In the genomic region with DNA sequence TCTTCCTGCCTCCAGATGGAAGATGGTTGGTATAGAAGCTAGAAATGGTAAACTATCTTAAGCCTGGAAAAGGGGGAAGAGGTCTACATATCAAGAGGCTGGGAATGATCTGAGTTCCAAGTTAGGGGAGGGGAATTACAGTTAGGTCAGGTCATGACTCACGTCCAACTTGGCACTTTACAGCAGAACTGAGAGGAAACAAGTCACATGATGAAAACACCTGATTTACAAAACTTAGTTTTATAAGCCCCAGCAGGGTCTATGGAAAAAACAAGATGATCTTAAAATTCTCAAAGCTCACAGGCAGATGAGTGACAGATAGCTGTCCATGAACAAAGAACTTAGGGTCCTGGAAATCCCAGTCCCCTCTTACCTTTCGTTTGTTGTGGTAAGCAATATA, we compare ENCODE assay signal across 8 mouse cellular contexts. TPM values are rescaled to one million over a fixed set of nuclear protein-coding genes. Genes with fewer than 3 reads are reported as not detected.
A peak's percentile ranks its signal among the peaks of the same experiment; 100 is the strongest.
DNase-seq lines count a peak whose midpoint lies in the region; ATAC-seq and TF ChIP-seq lines count a peak whose summit lies in the region.

No protein-coding gene starts in this region.

- peak overlapping the region; percentile 86 for H3K4me3 ChIP-seq in heart, embryonic 10.5 days
- peak overlapping the region; percentile 95 for H3K4me3 ChIP-seq in C2C12 (ENCODE audit: insufficient read depth, poor library complexity, severe bottlenecking)
- peak overlapping the region; percentile 75 for H3K4me3 ChIP-seq in forebrain, embryonic 15.5 days
- peak overlapping the region; percentile 94 for H3K4me3 ChIP-seq in liver, postnatal 0 days (ENCODE audit: low read depth, low read length)

- H3K9me3 ChIP-seq in heart, embryonic 10.5 days = no peaks in the 10 kb centered on the region
- no peaks in the 10 kb centered on the region for H3K9me3 ChIP-seq in forebrain, embryonic 15.5 days
- H3K9me3 ChIP-seq in liver, postnatal 0 days (ENCODE audit: low read length) = no peaks in the 10 kb centered on the region

- H3K4me1 ChIP-seq in heart, embryonic 10.5 days = peaks cover 28% of the 10 kb centered on the region
- peaks cover 36% of the 10 kb centered on the region for H3K4me1 ChIP-seq in forebrain, embryonic 15.5 days
- H3K4me1 ChIP-seq in liver, postnatal 0 days (ENCODE audit: insufficient read depth) = peaks cover 37% of the 10 kb centered on the region

- no peak overlapping the region for H3ac ChIP-seq in C2C12 (ENCODE audit: control insufficient read depth, insufficient read length, low read depth)

- 0 out of 2 replicates have a peak overlapping the region, but pooled peaks have one; percentile 10 for H3K9ac ChIP-seq in forebrain, embryonic 15.5 days (replicated peaks)
- H3K9ac ChIP-seq in liver, postnatal 0 days (replicated peaks) = peak overlapping the region; percentile 86

- DNase-seq in heart, embryonic 10.5 days (ENCODE audit: low spot score) = no peak
- DNase-seq in heart, postnatal 4 days = no peak
- DNase-seq in liver, postnatal 0 days = no peak
- no peak for DNase-seq in ovary, postnatal 10 days (ENCODE audit: low spot score)
- DNase-seq in cerebellum, adult 9-10 months = no peak
- no peak for DNase-seq in gastrocnemius, adult 8-10 months (ENCODE audit: low spot score in 2 of 2)

- TF ChIP-seq CTCF in C2C12 (IDR thresholded peaks at IDR 0.05; ENCODE audit: control insufficient read depth, insufficient read depth, insufficient read length) = no peak
- no peak for TF ChIP-seq CTCF in liver, postnatal 0 days (IDR thresholded peaks at IDR 0.05; ENCODE audit: low read depth)

- H3K4me2 ChIP-seq in forebrain, embryonic 15.5 days (replicated peaks) = peak overlapping the region; percentile 92
- H3K4me2 ChIP-seq in liver, postnatal 0 days (ENCODE audit: low read depth, low read length) = peak overlapping the region; percentile 97

- peaks cover 22% of the 10 kb centered on the region for H3K79me3 ChIP-seq in C2C12 (ENCODE audit: low read depth)

- H3K79me2 ChIP-seq in C2C12 (ENCODE audit: control insufficient read depth, insufficient read depth) = peaks cover 41% of the 10 kb centered on the region

- ATAC-seq in forebrain, embryonic 15.5 days (replicated peaks) = no peak
- no peak for ATAC-seq in liver, postnatal 0 days

- H3K36me3 ChIP-seq in heart, embryonic 10.5 days = peaks cover 36% of the 10 kb centered on the region
- H3K36me3 ChIP-seq in C2C12 (ENCODE audit: control insufficient read depth, insufficient read depth) = peaks cover 34% of the 10 kb centered on the region
- H3K36me3 ChIP-seq in forebrain, embryonic 15.5 days = peaks cover 31% of the 10 kb centered on the region
- H3K36me3 ChIP-seq in liver, postnatal 0 days (replicated peaks; ENCODE audit: insufficient read depth, low read length) = peaks cover 31% of the 10 kb centered on the region

- H3K27me3 ChIP-seq in heart, embryonic 10.5 days (ENCODE audit: insufficient read depth, poor library complexity, severe bottlenecking) = no peaks in the 10 kb centered on the region
- H3K27me3 ChIP-seq in C2C12 (ENCODE audit: control insufficient read depth, insufficient read depth, insufficient read length) = no peaks in the 10 kb centered on the region
- no peaks in the 10 kb centered on the region for H3K27me3 ChIP-seq in forebrain, embryonic 15.5 days
- no peaks in the 10 kb centered on the region for H3K27me3 ChIP-seq in liver, postnatal 0 days (ENCODE audit: insufficient read depth, low read length)

- no peak for TF ChIP-seq EP300 in liver, postnatal 0 days (IDR thresholded peaks at IDR 0.05; ENCODE audit: low read depth)

- no peak overlapping the region for H3K27ac ChIP-seq in heart, embryonic 10.5 days
- H3K27ac ChIP-seq in forebrain, embryonic 15.5 days (replicated peaks) = no peak overlapping the region
- peak overlapping the region; percentile 66 for H3K27ac ChIP-seq in liver, postnatal 0 days (ENCODE audit: low read depth)

- 59% methylated on average over 2 of the region's 2 CpGs for WGBS in heart, embryonic 10.5 days
- WGBS in forebrain, embryonic 15.5 days = 77% methylated on average over 2 of the region's 2 CpGs
- WGBS in liver, postnatal 0 days (ENCODE audit: insufficient replicate concordance) = 23% methylated on average over 2 of the region's 2 CpGs

TF ChIP-seq in C2C12, 6 proteins besides CTCF, POLR2A, EP300 and RAD21:
- TF ChIP-seq USF1 (IDR thresholded peaks at IDR 0.05; ENCODE audit: low read depth) (peak; percentile 53), CEBPB (IDR thresholded peaks at IDR 0.05; ENCODE audit: low read depth) (no peak), MYOD1 (IDR thresholded peaks at IDR 0.05; ENCODE audit: control insufficient read depth, insufficient read length, low read depth) (no peak)

RNA-seq across cellular contexts. Expression of a gene that starts 1.6 kb away (rescaled TPM):
- polyA plus RNA-seq in heart, embryonic 10.5 days (2016; fragmentation: Nextera tagmentation; extraction: Ambion mirVana) = 27.9 and 29.1 TPM in 2 replicates
- total RNA-seq in heart, postnatal 4 days (2021) = 10 to 100 TPM; 31.2 to 32.5 TPM
- polyA plus RNA-seq in C2C12 (2012; fragmentation: generic; extraction: Trizol) = 10.2 TPM
- polyA plus RNA-seq in forebrain, embryonic 15.5 days (2015; fragmentation: Nextera tagmentation; extraction: Ambion mirVana) = 31.5 and 33.5 TPM in 2 replicates
- polyA plus RNA-seq in liver, postnatal 0 days (2015; fragmentation: Nextera tagmentation; extraction: Ambion mirVana) = 21.5 and 23.2 TPM in 2 replicates
- total RNA-seq in gastrocnemius, adult 8-10 months (2022) = 10 to 100 TPM; 24.2 to 28.7 (median 25.4) TPM

RNA-seq across cellular contexts. Expression of a gene that starts 16.9 kb away (rescaled TPM):
- 13.5 and 17.0 TPM in 2 replicates for polyA plus RNA-seq in heart, embryonic 10.5 days (2016; fragmentation: Nextera tagmentation; extraction: Ambion mirVana)
- total RNA-seq in heart, postnatal 4 days (2021) = 100 to 1,000 TPM in 1 of 2 experiments, 10 to 100 TPM in 1; 91.3 to 105 TPM
- polyA plus RNA-seq in C2C12 (2012; fragmentation: generic; extraction: Trizol) = 20.8 TPM
- polyA plus RNA-seq in forebrain, embryonic 15.5 days (2015; fragmentation: Nextera tagmentation; extraction: Ambion mirVana) = 4.1 and 5.3 TPM in 2 replicates
- 90.4 and 109 TPM in 2 replicates for polyA plus RNA-seq in liver, postnatal 0 days (2015; fragmentation: Nextera tagmentation; extraction: Ambion mirVana)
- 10 to 100 TPM; 64.4 to 72.3 (median 68.1) TPM for total RNA-seq in gastrocnemius, adult 8-10 months (2022)

RNA-seq across cellular contexts. Expression of a gene that starts 16.9 kb away (rescaled TPM):
- polyA plus RNA-seq in heart, embryonic 10.5 days (2016; fragmentation: Nextera tagmentation; extraction: Ambion mirVana) = 12.9 and 13.3 TPM in 2 replicates
- 10 to 100 TPM in 1 of 2 experiments, 1 to 10 TPM in 1; 7.6 to 10.2 TPM for total RNA-seq in heart, postnatal 4 days (2021)
- 5.1 TPM for polyA plus RNA-seq in C2C12 (2012; fragmentation: generic; extraction: Trizol)
- polyA plus RNA-seq in forebrain, embryonic 15.5 days (2015; fragmentation: Nextera tagmentation; extraction: Ambion mirVana) = 15.6 and 16.0 TPM in 2 replicates
- 4.0 and 5.2 TPM in 2 replicates for polyA plus RNA-seq in liver, postnatal 0 days (2015; fragmentation: Nextera tagmentation; extraction: Ambion mirVana)
- total RNA-seq in gastrocnemius, adult 8-10 months (2022) = 1 to 10 TPM; 7.9 to 8.9 (median 8.2) TPM
